20 mouse cellular contexts compared by ENCODE assay signal in the genomic region with DNA sequence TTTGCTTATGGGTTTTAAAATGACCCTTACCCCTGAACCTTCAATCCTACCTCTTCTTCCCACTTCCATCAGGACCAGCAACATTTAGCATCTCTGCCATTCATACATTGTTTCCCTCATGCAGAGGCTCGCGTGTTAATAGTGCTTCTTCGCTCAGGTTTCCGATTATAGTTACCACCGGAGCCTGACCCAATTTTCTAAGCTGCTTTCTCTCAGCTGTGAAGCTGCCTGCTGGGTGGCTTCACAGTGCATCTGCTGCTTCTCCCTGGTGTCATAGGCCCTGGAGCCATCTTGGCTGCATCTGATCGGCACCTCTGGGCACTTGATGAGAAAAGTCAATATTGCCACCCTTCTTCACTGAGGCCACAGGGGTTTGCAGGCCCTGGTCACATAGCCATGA.
DNase-seq lines count a peak whose midpoint lies in the region.
"Had no signal": no experiment of that assay in that cellular context is flagged by ENCODE, and none has a peak within 500 bp of the region (broad histone marks: within the 10 kb centered on the region; RNA-seq: fewer than 3 reads in every experiment).

No protein-coding gene starts in this region.

- no peak overlapping the region for H3K27ac ChIP-seq in hindbrain, embryonic 10.5 days
- H3K27ac ChIP-seq: embryonic facial prominence, embryonic 10.5 days; heart, embryonic 13.5 days; hindbrain, embryonic 15.5 days; intestine, embryonic 15.5 days; limb, embryonic 15.5 days; liver, embryonic 15.5 days; midbrain, embryonic 12.5 days; neural tube, embryonic 12.5 days; stomach, embryonic 15.5 days had no signal

- intact Hi-C loops in gastrocnemius, postnatal 36 days (cut with DNase I) = no loop called here

- DNase-seq in right cerebral cortex, adult 18-20 months = peak; percentile 15
- DNase-seq in right cerebral cortex, postnatal 4 days = no peak
- peak; percentile 7 for DNase-seq in cerebellum, adult 9-11 months
- DNase-seq in retina, adult 2 months (ENCODE audit: low read depth, low spot score) = peak; percentile 70
- no peak for DNase-seq in gastrocnemius, postnatal 36 days
- no peak for DNase-seq in spleen, postnatal 10 days (ENCODE audit: low spot score in 2 of 2)
- no peak for DNase-seq in hindbrain, embryonic 10.5 days (ENCODE audit: low spot score)
- DNase-seq: adrenal gland, adult 8-10 months; heart, adult 18-20 months; kidney, adult 9 months; kidney, postnatal 4 days had no signal

- no peaks in the 10 kb centered on the region for H3K27me3 ChIP-seq in hindbrain, embryonic 10.5 days (ENCODE audit: insufficient read depth, poor library complexity, severe bottlenecking)
- H3K27me3 ChIP-seq: heart, embryonic 13.5 days; hindbrain, embryonic 15.5 days; intestine, embryonic 15.5 days; limb, embryonic 15.5 days; liver, embryonic 15.5 days; midbrain, embryonic 12.5 days; neural tube, embryonic 12.5 days; stomach, embryonic 15.5 days had no signal

- WGBS in hindbrain, embryonic 10.5 days = 85% methylated on average over 6 of the region's 6 CpGs

- no peaks in the 10 kb centered on the region for H3K4me1 ChIP-seq in hindbrain, embryonic 10.5 days (replicated peaks)
- H3K4me1 ChIP-seq: heart, embryonic 13.5 days; hindbrain, embryonic 15.5 days; intestine, embryonic 15.5 days; limb, embryonic 15.5 days; liver, embryonic 15.5 days; midbrain, embryonic 12.5 days; neural tube, embryonic 12.5 days; stomach, embryonic 15.5 days had no signal

- no peaks in the 10 kb centered on the region for H3K36me3 ChIP-seq in hindbrain, embryonic 10.5 days
- H3K36me3 ChIP-seq: embryonic facial prominence, embryonic 10.5 days; heart, embryonic 13.5 days; hindbrain, embryonic 15.5 days; intestine, embryonic 15.5 days; limb, embryonic 15.5 days; liver, embryonic 15.5 days; midbrain, embryonic 12.5 days; neural tube, embryonic 12.5 days; stomach, embryonic 15.5 days had no signal

- H3K9me3 ChIP-seq in hindbrain, embryonic 10.5 days = no peaks in the 10 kb centered on the region
- H3K9me3 ChIP-seq: embryonic facial prominence, embryonic 10.5 days; heart, embryonic 13.5 days; hindbrain, embryonic 15.5 days; intestine, embryonic 15.5 days; limb, embryonic 15.5 days; liver, embryonic 15.5 days; midbrain, embryonic 12.5 days; neural tube, embryonic 12.5 days; stomach, embryonic 15.5 days had no signal

- H3K4me3 ChIP-seq in hindbrain, embryonic 10.5 days = no peak overlapping the region
- H3K4me3 ChIP-seq: embryonic facial prominence, embryonic 10.5 days; heart, embryonic 13.5 days; hindbrain, embryonic 15.5 days; intestine, embryonic 15.5 days; limb, embryonic 15.5 days; liver, embryonic 15.5 days; midbrain, embryonic 12.5 days; neural tube, embryonic 12.5 days; stomach, embryonic 15.5 days had no signal

Comparison
In these comparisons a context has a peak if more than half of its experiments do, and no peak if none do; other contexts are left out.
1. DNase-seq: peak in right cerebral cortex, adult 18-20 months (single experiment), cerebellum, adult 9-11 months (single experiment) and retina, adult 2 months (single experiment); none in right cerebral cortex, postnatal 4 days (single experiment), gastrocnemius, postnatal 36 days (0 of 2), spleen, postnatal 10 days (0 of 2) and hindbrain, embryonic 10.5 days (single experiment).